15 mouse cellular contexts compared by ENCODE assay signal in genomic region chr7:128296514-128296913, GRCm38 (mm10). TPM values are rescaled to one million over a fixed set of nuclear protein-coding genes. Genes with fewer than 3 reads are reported as not detected.
DNase-seq lines count a peak whose midpoint lies in the region; ATAC-seq and TF ChIP-seq lines count a peak whose summit lies in the region.
"Had no signal": no experiment of that assay in that cellular context is flagged by ENCODE, and none has a peak within 500 bp of the region (broad histone marks: within the 10 kb centered on the region; RNA-seq: fewer than 3 reads in every experiment).

No protein-coding gene starts in this region.

- no peak overlapping the region for H3K4me3 ChIP-seq in forebrain, embryonic 13.5 days
- no peak overlapping the region for H3K4me3 ChIP-seq in forebrain, embryonic 14.5 days (ENCODE audit: low read depth, low read length)
- no peak overlapping the region for H3K4me3 ChIP-seq in lung, postnatal 0 days (ENCODE audit: low read depth, low read length)
- H3K4me3 ChIP-seq in intestine, postnatal 0 days (ENCODE audit: low read depth, low read length): peak overlapping the region; percentile 75

- H3K4me1 ChIP-seq in forebrain, embryonic 13.5 days: peaks cover 26% of the 10 kb centered on the region
- H3K4me1 ChIP-seq in forebrain, embryonic 14.5 days (ENCODE audit: control insufficient read depth, insufficient read depth, low read length): peaks cover 14% of the 10 kb centered on the region
- peaks cover 4% of the 10 kb centered on the region; the same call in 1 of the 2 replicates for H3K4me1 ChIP-seq in lung, postnatal 0 days (ENCODE audit: insufficient read depth, low read depth, low read length)
- H3K4me1 ChIP-seq in intestine, postnatal 0 days (replicated peaks; ENCODE audit: control insufficient read depth, insufficient read depth, low read length): peaks cover 12% of the 10 kb centered on the region

- intact Hi-C loops in left cerebral cortex, postnatal 14 days (cut with DNase I): loop anchor here (5.0 kb wide), 1 partner anchor 49 kb away; the partner anchor contains the start of gene Tgfb1i1

- no peak for DNase-seq in forebrain, embryonic 14.5 days (ENCODE audit: low spot score)
- DNase-seq in lung, postnatal 0 days (ENCODE audit: low spot score): no peak
- DNase-seq in lung, postnatal 14 days: no peak
- DNase-seq in frontal cortex, postnatal 10 days (ENCODE audit: low spot score in 2 of 2): no peak
- no peak for DNase-seq in left cerebral cortex, postnatal 14 days (ENCODE audit: low spot score in 2 of 2)
- DNase-seq: adrenal gland, postnatal 36 days; cerebellum, adult 2 months; kidney, postnatal 14 days had no signal

- H3K27ac ChIP-seq in forebrain, embryonic 13.5 days: no peak overlapping the region
- H3K27ac ChIP-seq in forebrain, embryonic 14.5 days (ENCODE audit: low read depth, low read length): no peak overlapping the region
- H3K27ac ChIP-seq in lung, postnatal 0 days (ENCODE audit: low read length): no peak overlapping the region
- H3K27ac ChIP-seq in intestine, postnatal 0 days (ENCODE audit: low read depth, low read length): peak overlapping the region; percentile 94; the same call in 1 of the 2 replicates
- H3K27ac ChIP-seq: left cerebral cortex, adult 2 months; midbrain, embryonic 13.5 days had no signal

- no peak for TF ChIP-seq CTCF in lung, postnatal 0 days (IDR thresholded peaks at IDR 0.05)
- no peak for TF ChIP-seq CTCF in intestine, postnatal 0 days (IDR thresholded peaks at IDR 0.05; ENCODE audit: low read depth)

- ATAC-seq in forebrain, embryonic 13.5 days: no peak
- ATAC-seq in forebrain, embryonic 14.5 days: no peak
- no peak for ATAC-seq in lung, postnatal 0 days
- ATAC-seq in intestine, postnatal 0 days: no peak
- peak; percentile 13; the same call in 1 of the 2 replicates for ATAC-seq in megakaryocyte-erythroid progenitor cell, adult 5-6 weeks (replicated peaks; ENCODE audit: low FRiP score, low TSS enrichment, poor library complexity, severe bottlenecking)

- no peaks in the 10 kb centered on the region for H3K9me3 ChIP-seq in forebrain, embryonic 13.5 days (replicated peaks)
- no peaks in the 10 kb centered on the region for H3K9me3 ChIP-seq in forebrain, embryonic 14.5 days (replicated peaks; ENCODE audit: control insufficient read depth, low read length)
- no peaks in the 10 kb centered on the region for H3K9me3 ChIP-seq in lung, postnatal 0 days (ENCODE audit: low read length)
- no peaks in the 10 kb centered on the region for H3K9me3 ChIP-seq in intestine, postnatal 0 days (ENCODE audit: control insufficient read depth)
- H3K9me3 ChIP-seq: forebrain, embryonic 12.5 days; midbrain, embryonic 13.5 days had no signal

- H3K9ac ChIP-seq in forebrain, embryonic 13.5 days: no peak overlapping the region
- no peak overlapping the region for H3K9ac ChIP-seq in forebrain, embryonic 14.5 days (ENCODE audit: low read length)
- no peak overlapping the region for H3K9ac ChIP-seq in lung, postnatal 0 days (replicated peaks; ENCODE audit: low read depth)
- no peak overlapping the region for H3K9ac ChIP-seq in intestine, postnatal 0 days (ENCODE audit: low read depth, low read length)

- H3K27me3 ChIP-seq in forebrain, embryonic 13.5 days: no peaks in the 10 kb centered on the region
- H3K27me3 ChIP-seq in forebrain, embryonic 14.5 days (replicated peaks; ENCODE audit: control insufficient read depth, insufficient read depth, low read length): no peaks in the 10 kb centered on the region
- no peaks in the 10 kb centered on the region for H3K27me3 ChIP-seq in lung, postnatal 0 days (replicated peaks; ENCODE audit: insufficient read depth, low read length)
- H3K27me3 ChIP-seq in intestine, postnatal 0 days (replicated peaks; ENCODE audit: control insufficient read depth, insufficient read depth, low read length): no peaks in the 10 kb centered on the region
- H3K27me3 ChIP-seq: midbrain, embryonic 13.5 days had no signal

- peak overlapping the region; percentile 93; the same call in 1 of the 2 replicates for H3K4me2 ChIP-seq in forebrain, embryonic 13.5 days
- no peak overlapping the region for H3K4me2 ChIP-seq in forebrain, embryonic 14.5 days (ENCODE audit: low read length)
- H3K4me2 ChIP-seq in lung, postnatal 0 days (replicated peaks; ENCODE audit: low read depth, low read length): peak overlapping the region; percentile 86; the same call in 1 of the 2 replicates
- peak overlapping the region; percentile 89 for H3K4me2 ChIP-seq in intestine, postnatal 0 days (replicated peaks; ENCODE audit: low read depth)

- 65% methylated on average over 3 of the region's 3 CpGs for WGBS in forebrain, embryonic 13.5 days
- 65% methylated on average over 3 of the region's 3 CpGs for WGBS in forebrain, embryonic 14.5 days
- WGBS in lung, postnatal 0 days: 54% methylated on average over 3 of the region's 3 CpGs
- WGBS in intestine, postnatal 0 days: 58% methylated on average over 3 of the region's 3 CpGs

- no peak for TF ChIP-seq EP300 in lung, postnatal 0 days (IDR thresholded peaks at IDR 0.05)

- peaks cover 5% of the 10 kb centered on the region; the same call in 1 of the 2 replicates for H3K36me3 ChIP-seq in forebrain, embryonic 13.5 days (ENCODE audit: poor library complexity, severe bottlenecking)
- H3K36me3 ChIP-seq in forebrain, embryonic 14.5 days (ENCODE audit: control insufficient read depth, insufficient read depth, low read length): 0 out of 2 replicates have a peak, but pooled peaks cover 3% of the 10 kb centered on the region
- no peaks in the 10 kb centered on the region for H3K36me3 ChIP-seq in lung, postnatal 0 days (ENCODE audit: insufficient read depth, low read length)
- peaks cover 10% of the 10 kb centered on the region for H3K36me3 ChIP-seq in intestine, postnatal 0 days (ENCODE audit: control insufficient read depth, insufficient read depth)
- H3K36me3 ChIP-seq: forebrain, embryonic 12.5 days; midbrain, embryonic 13.5 days had no signal

RNA-seq across cellular contexts. Expression of gene BC017158, which starts 1.5 kb away (rescaled TPM):
- 11.4 and 12.1 TPM in 2 replicates for polyA plus RNA-seq in forebrain, embryonic 13.5 days (2015; fragmentation: Nextera tagmentation; extraction: Ambion mirVana)
- 9.9 and 11.3 TPM in 2 replicates for polyA plus RNA-seq in forebrain, embryonic 14.5 days (2014; fragmentation: Nextera tagmentation; extraction: Ambion mirVana)
- 15.7 and 16.7 TPM in 2 replicates for polyA plus RNA-seq in lung, postnatal 0 days (2015; fragmentation: Nextera tagmentation; extraction: Ambion mirVana)
- polyA plus RNA-seq in intestine, postnatal 0 days (2015; fragmentation: Nextera tagmentation; extraction: Ambion mirVana): 32.6 and 34.7 TPM in 2 replicates
- total RNA-seq in megakaryocyte-erythroid progenitor cell, adult 5-6 weeks (2014; fragmentation: Nextera tagmentation): 82.5 and 95.0 TPM in 2 replicates
- 30.8 and 50.8 TPM in 2 replicates for total RNA-seq in megakaryocyte-erythroid progenitor cell, adult 5-6 weeks (2017)
- total RNA-seq in left cerebral cortex, postnatal 14 days (2021): 10 to 100 TPM; 23.4 to 24.5 TPM

RNA-seq across cellular contexts. Expression of gene Slc5a2, which starts 31.1 kb away (rescaled TPM):
- not detected in 2 replicates for polyA plus RNA-seq in forebrain, embryonic 13.5 days (2015; fragmentation: Nextera tagmentation; extraction: Ambion mirVana)
- not detected in 2 replicates for polyA plus RNA-seq in forebrain, embryonic 14.5 days (2014; fragmentation: Nextera tagmentation; extraction: Ambion mirVana)
- polyA plus RNA-seq in lung, postnatal 0 days (2015; fragmentation: Nextera tagmentation; extraction: Ambion mirVana): 0.08 and 0.23 TPM in 2 replicates
- polyA plus RNA-seq in intestine, postnatal 0 days (2015; fragmentation: Nextera tagmentation; extraction: Ambion mirVana): not detected in 2 replicates
- total RNA-seq in megakaryocyte-erythroid progenitor cell, adult 5-6 weeks (2014; fragmentation: Nextera tagmentation): 0.81 and 1.1 TPM in 2 replicates
- 0.65 and 1.5 TPM in 2 replicates for total RNA-seq in megakaryocyte-erythroid progenitor cell, adult 5-6 weeks (2017)
- total RNA-seq in left cerebral cortex, postnatal 14 days (2021): not detected
- total RNA-seq: adrenal gland, postnatal 36 days; heart, adult 8-10 months; left cerebral cortex, adult 2 months had no signal
- polyA plus RNA-seq: forebrain, embryonic 12.5 days; midbrain, embryonic 13.5 days had no signal

RNA-seq across cellular contexts. Expression of gene Tgfb1i1, which starts 49.9 kb away (rescaled TPM):
- 13.6 and 14.5 TPM in 2 replicates for polyA plus RNA-seq in forebrain, embryonic 13.5 days (2015; fragmentation: Nextera tagmentation; extraction: Ambion mirVana)
- 12.4 and 17.6 TPM in 2 replicates for polyA plus RNA-seq in forebrain, embryonic 14.5 days (2014; fragmentation: Nextera tagmentation; extraction: Ambion mirVana)
- 157 and 160 TPM in 2 replicates for polyA plus RNA-seq in lung, postnatal 0 days (2015; fragmentation: Nextera tagmentation; extraction: Ambion mirVana)
- 111 and 113 TPM in 2 replicates for polyA plus RNA-seq in intestine, postnatal 0 days (2015; fragmentation: Nextera tagmentation; extraction: Ambion mirVana)
- 2.2 TPM in 1 of 2 replicates, not detected in the other for total RNA-seq in megakaryocyte-erythroid progenitor cell, adult 5-6 weeks (2014; fragmentation: Nextera tagmentation)
- total RNA-seq in megakaryocyte-erythroid progenitor cell, adult 5-6 weeks (2017): 0.27 and 1.3 TPM in 2 replicates
- 10 to 100 TPM; 27.1 to 27.4 TPM for total RNA-seq in left cerebral cortex, postnatal 14 days (2021)

RNA-seq across cellular contexts. Expression of gene 9130023H24Rik, which starts 58.7 kb away (rescaled TPM):
- 9.5 and 11.3 TPM in 2 replicates for polyA plus RNA-seq in forebrain, embryonic 13.5 days (2015; fragmentation: Nextera tagmentation; extraction: Ambion mirVana)
- 8.3 and 9.0 TPM in 2 replicates for polyA plus RNA-seq in forebrain, embryonic 14.5 days (2014; fragmentation: Nextera tagmentation; extraction: Ambion mirVana)
- 6.2 and 6.5 TPM in 2 replicates for polyA plus RNA-seq in lung, postnatal 0 days (2015; fragmentation: Nextera tagmentation; extraction: Ambion mirVana)
- polyA plus RNA-seq in intestine, postnatal 0 days (2015; fragmentation: Nextera tagmentation; extraction: Ambion mirVana): 3.6 and 4.2 TPM in 2 replicates
- total RNA-seq in megakaryocyte-erythroid progenitor cell, adult 5-6 weeks (2014; fragmentation: Nextera tagmentation): 2.1 and 3.8 TPM in 2 replicates
- total RNA-seq in megakaryocyte-erythroid progenitor cell, adult 5-6 weeks (2017): 2.2 and 4.8 TPM in 2 replicates
- total RNA-seq in left cerebral cortex, postnatal 14 days (2021): 1 to 10 TPM; 3.6 to 4.0 TPM

RNA-seq across cellular contexts. Expression of gene Armc5, which starts 59.4 kb away (rescaled TPM):
- polyA plus RNA-seq in forebrain, embryonic 13.5 days (2015; fragmentation: Nextera tagmentation; extraction: Ambion mirVana): 11.0 and 12.2 TPM in 2 replicates
- 5.7 and 6.6 TPM in 2 replicates for polyA plus RNA-seq in forebrain, embryonic 14.5 days (2014; fragmentation: Nextera tagmentation; extraction: Ambion mirVana)
- 17.9 and 20.3 TPM in 2 replicates for polyA plus RNA-seq in lung, postnatal 0 days (2015; fragmentation: Nextera tagmentation; extraction: Ambion mirVana)
- polyA plus RNA-seq in intestine, postnatal 0 days (2015; fragmentation: Nextera tagmentation; extraction: Ambion mirVana): 12.1 and 14.0 TPM in 2 replicates
- total RNA-seq in megakaryocyte-erythroid progenitor cell, adult 5-6 weeks (2014; fragmentation: Nextera tagmentation): 15.3 and 18.1 TPM in 2 replicates
- 9.2 and 9.8 TPM in 2 replicates for total RNA-seq in megakaryocyte-erythroid progenitor cell, adult 5-6 weeks (2017)
- 10 to 100 TPM in 1 of 2 experiments, 1 to 10 TPM in 1; 9.7 to 11.4 TPM for total RNA-seq in left cerebral cortex, postnatal 14 days (2021)
